Mouse (Mus musculus): ENCODE measurements around the gene Bmp3.

DNA sequence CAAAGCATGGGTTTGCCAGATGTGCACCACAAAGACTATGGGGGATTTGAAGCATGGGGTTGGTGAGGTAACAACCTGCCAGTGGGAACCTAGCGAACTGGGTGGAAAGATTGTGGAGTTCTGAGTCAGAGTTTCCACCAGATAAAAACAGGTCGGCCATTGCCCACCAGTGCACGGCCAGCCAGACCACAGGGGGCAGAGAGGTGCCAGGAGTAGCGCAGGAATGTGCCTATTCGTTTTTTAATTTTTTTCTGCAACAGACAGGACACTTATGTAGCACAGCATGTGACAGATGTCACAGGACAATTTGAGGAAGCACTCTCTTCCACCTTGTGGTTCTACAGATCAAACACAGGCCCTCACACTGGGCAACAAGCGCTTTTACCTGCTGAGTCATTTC, 49.5 kb upstream of the Bmp3 start:
- TF ChIP-seq CHD1 (IDR thresholded peaks at IDR 0.05; ENCODE audit: low read depth, low read length): no peak
- no peak for TF ChIP-seq ETS1 (conservative IDR thresholded peaks at IDR 0.05; ENCODE audit: low read depth, low read length)
- TF ChIP-seq CTCF (conservative IDR thresholded peaks at IDR 0.05 in 1 of 2, IDR thresholded peaks at IDR 0.05 in 1 of 2; ENCODE audit: low read depth in 2 of 2, low read length in 2 of 2): no peak
- TF ChIP-seq EP300 (IDR thresholded peaks at IDR 0.05; ENCODE audit: low read length): no peak
- TF ChIP-seq ZKSCAN1 (IDR thresholded peaks at IDR 0.05; ENCODE audit: borderline replicate concordance, low read depth, low read length): no peak
- no peak for TF ChIP-seq NRF1 (IDR thresholded peaks at IDR 0.05; ENCODE audit: low read depth, low read length)
- TF ChIP-seq E2F4 (IDR thresholded peaks at IDR 0.05; ENCODE audit: insufficient replicate concordance, low read depth, low read length): no peak
- TF ChIP-seq SMC3 (IDR thresholded peaks at IDR 0.05; ENCODE audit: low read depth, low read length): no peak
- TF ChIP-seq USF1 (IDR thresholded peaks at IDR 0.05; ENCODE audit: low read depth, low read length): no peak
- no peak for TF ChIP-seq SIN3A (IDR thresholded peaks at IDR 0.05; ENCODE audit: low read length)
- TF ChIP-seq JUN (IDR thresholded peaks at IDR 0.05; ENCODE audit: insufficient read depth, low read depth, low read length): no peak
- TF ChIP-seq CHD2 (IDR thresholded peaks at IDR 0.05; ENCODE audit: low read length): no peak
- no peak for TF ChIP-seq UBTF (IDR thresholded peaks at IDR 0.05; ENCODE audit: low read depth, low read length)
